Mouse (Mus musculus) naive thymus-derived CD4-positive, alpha-beta T cell, adult 2 months (primary cell): ENCODE data around the gene Dhx30.

Experiments
- DNase-seq: peaks from one replicate; pipeline ENCODE4 v3.0.0-alpha.2; 2011; ENCODE audit warnings: low read depth

The Dhx30 gene

GRCm38 (mm10) chr9:110045763-110046377 is 71.8 kb downstream of the Dhx30 start:
- DNase-seq: no peak

GRCm38 (mm10) chr9:110044373-110044772 is 73.3 kb downstream of the Dhx30 start:
- no peak for DNase-seq

GRCm38 (mm10) chr9:110038485-110038884 is 79.1 kb downstream of the Dhx30 start:
- no peak for DNase-seq

DNA sequence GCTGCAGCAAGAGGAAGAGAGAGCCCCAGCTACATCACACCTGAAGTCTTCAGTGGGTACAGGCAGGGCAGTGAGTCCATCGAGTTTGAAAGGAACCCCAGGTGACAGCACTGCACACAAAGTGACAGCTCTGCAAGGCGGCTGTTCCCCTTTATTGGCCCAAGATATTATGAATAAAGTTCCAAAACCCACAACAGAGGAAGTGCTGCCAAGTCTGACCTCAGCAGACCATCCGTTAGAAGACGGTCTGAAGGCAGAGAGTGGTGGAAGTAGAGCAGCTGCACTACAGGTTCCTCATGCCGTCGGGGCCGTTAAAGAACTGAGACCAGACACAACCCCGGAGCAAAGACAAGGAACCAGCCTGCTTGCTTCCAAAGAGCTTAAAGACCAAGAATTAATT is 79.7 kb downstream of the Dhx30 start:
- no peak for DNase-seq

- no peak for DNase-seq
These were observed 82.5 kb downstream of the Dhx30 start for GRCm38 (mm10) chr9:110035091-110035490.
